Mouse (Mus musculus): ENCODE measurements at regions not wholly inside any gene's neighbourhood (a gene's known extent, or its start where the extent isn't known, plus 50 kb on each side); places are given as distances from the start of the nearest gene placed in this dataset.

- no peak for TF ChIP-seq CTCF (IDR thresholded peaks at IDR 0.05; ENCODE audit: extremely low read depth, insufficient read depth, low read length)
- no peak for TF ChIP-seq POLR2A (IDR thresholded peaks at IDR 0.05; ENCODE audit: extremely low read depth, insufficient read depth, low read length)
These were observed 188.2 kb upstream of the Krr1 start for GRCm38 (mm10) chr10:111784065-111784853.
